8 mouse cellular contexts compared by ENCODE assay signal in the genomic region with DNA sequence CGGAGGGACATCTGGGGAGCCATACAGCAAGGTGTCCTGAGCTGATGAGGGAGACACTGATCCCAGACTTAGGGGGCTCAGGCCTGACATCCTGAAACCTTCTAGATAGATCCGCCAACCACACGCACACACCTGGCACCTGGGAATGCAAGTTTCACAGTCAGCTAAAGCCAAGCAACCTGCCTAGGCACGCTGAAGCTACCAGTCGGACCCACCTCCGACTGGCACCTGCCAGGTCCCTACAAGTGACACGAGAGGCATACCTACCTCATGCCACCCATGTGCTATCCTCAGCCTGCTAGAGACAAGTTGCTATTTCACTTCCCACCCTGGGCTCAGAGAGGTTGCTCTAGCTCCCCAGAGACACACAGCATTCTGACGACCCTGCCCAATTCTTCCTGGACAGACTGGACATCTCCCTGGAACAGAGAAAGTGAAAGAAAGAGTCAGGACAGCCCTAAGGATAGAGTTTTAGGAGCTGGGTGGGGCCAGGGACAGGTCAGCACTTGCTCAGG. TPM values are rescaled to one million over a fixed set of nuclear protein-coding genes. Genes with fewer than 3 reads are reported as not detected.
A peak's percentile ranks its signal among the peaks of the same experiment; 100 is the strongest.
DNase-seq lines count a peak whose midpoint lies in the region; ATAC-seq and TF ChIP-seq lines count a peak whose summit lies in the region.

No protein-coding gene starts in this region.

- no peak for ATAC-seq in heart, embryonic 11.5 days (replicated peaks; ENCODE audit: insufficient number of reproducible peaks, low FRiP score, low TSS enrichment)
- no peak for ATAC-seq in forebrain, embryonic 14.5 days
- ATAC-seq in liver, embryonic 15.5 days (ENCODE audit: insufficient read depth): no peak
- ATAC-seq in granulocyte monocyte progenitor cell, adult 5-6 weeks (replicated peaks; ENCODE audit: poor library complexity, severe bottlenecking): no peak

- H3K4me1 ChIP-seq in heart, embryonic 11.5 days (ENCODE audit: control insufficient read depth, insufficient read depth, low read length): peaks cover 34% of the 10 kb centered on the region
- H3K4me1 ChIP-seq in CH12.LX (ENCODE audit: control insufficient read depth in 1 of 2, insufficient read depth in 2 of 2): peaks cover 12 to 41% of the 10 kb centered on the region in 2 experiments
- H3K4me1 ChIP-seq in forebrain, embryonic 14.5 days (ENCODE audit: control insufficient read depth, insufficient read depth, low read length): peaks cover 9% of the 10 kb centered on the region
- peaks cover 67% of the 10 kb centered on the region for H3K4me1 ChIP-seq in liver, embryonic 15.5 days (replicated peaks)

- in situ Hi-C loops in CH12.LX (cut with MboI; ENCODE audit: low pct_ligation_motif_present, low pct_unique_long_range_greater_than_20kb, low sequenced_read_pairs): loop anchor here (5.0 kb wide), 2 partner anchors 123 to 153 kb away; a partner anchor contains a TSS

- H3K79me2 ChIP-seq in CH12.LX (replicated peaks; ENCODE audit: control insufficient read depth, extremely low read depth, insufficient read depth, poor library complexity, severe bottlenecking): no peaks in the 10 kb centered on the region

- H3K9me3 ChIP-seq in heart, embryonic 11.5 days (replicated peaks; ENCODE audit: control insufficient read depth, low read length): no peaks in the 10 kb centered on the region
- peaks cover 14% of the 10 kb centered on the region for H3K9me3 ChIP-seq in CH12.LX (replicated peaks; ENCODE audit: low read length)
- peaks cover 6% of the 10 kb centered on the region; the same call in 1 of the 2 replicates for H3K9me3 ChIP-seq in forebrain, embryonic 14.5 days (replicated peaks; ENCODE audit: control insufficient read depth, low read length)
- no peaks in the 10 kb centered on the region for H3K9me3 ChIP-seq in liver, embryonic 15.5 days (replicated peaks)

- 27% methylated on average over 8 of the region's 8 CpGs for WGBS in heart, embryonic 11.5 days (ENCODE audit: insufficient replicate concordance)
- WGBS in forebrain, embryonic 14.5 days: 31% methylated on average over 8 of the region's 8 CpGs
- 39% methylated on average over 8 of the region's 8 CpGs for WGBS in liver, embryonic 15.5 days (ENCODE audit: insufficient replicate concordance)

- H3K9ac ChIP-seq in heart, embryonic 11.5 days (ENCODE audit: low read depth, low read length): peak overlapping the region; percentile 96
- 0 out of 2 replicates have a peak overlapping the region, but pooled peaks have one; percentile 35 for H3K9ac ChIP-seq in CH12.LX (ENCODE audit: insufficient read depth, low read depth)
- no peak overlapping the region; the same call in 1 of the 2 replicates for H3K9ac ChIP-seq in forebrain, embryonic 14.5 days (ENCODE audit: low read length)
- peak overlapping the region; percentile 55; the same call in 1 of the 2 replicates for H3K9ac ChIP-seq in liver, embryonic 15.5 days

- TF ChIP-seq CTCF in CH12.LX (conservative IDR thresholded peaks at IDR 0.05 in 1 of 2, IDR thresholded peaks at IDR 0.05 in 1 of 2; ENCODE audit: low read depth in 2 of 2, low read length in 2 of 2): no peak

- TF ChIP-seq POLR2A in CH12.LX (IDR thresholded peaks at IDR 0.05; ENCODE audit: low read depth, low read length): no peak

- peaks cover 33% of the 10 kb centered on the region for H3K36me3 ChIP-seq in heart, embryonic 11.5 days (ENCODE audit: control insufficient read depth, insufficient read depth, low read length)
- H3K36me3 ChIP-seq in CH12.LX (replicated peaks in 1 of 2; ENCODE audit: control insufficient read depth in 1 of 2, insufficient read depth in 1 of 2, low read length in 1 of 2): peaks cover 20 to 37% of the 10 kb centered on the region in 2 experiments
- no peaks in the 10 kb centered on the region for H3K36me3 ChIP-seq in forebrain, embryonic 14.5 days (ENCODE audit: control insufficient read depth, insufficient read depth, low read length)
- H3K36me3 ChIP-seq in liver, embryonic 15.5 days (replicated peaks): peaks cover 29% of the 10 kb centered on the region

- no peak for TF ChIP-seq RAD21 in CH12.LX (IDR thresholded peaks at IDR 0.05; ENCODE audit: low read depth, low read length)

- TF ChIP-seq EP300 in CH12.LX (IDR thresholded peaks at IDR 0.05; ENCODE audit: low read length): no peak

- no peak for DNase-seq in heart, postnatal 4 days
- no peak for DNase-seq in CH12.LX (ENCODE audit: extremely low read depth)
- no peak for DNase-seq in forebrain, embryonic 14.5 days (ENCODE audit: low spot score)
- no peak for DNase-seq in spleen, postnatal 36 days (ENCODE audit: low spot score in 2 of 2)
- DNase-seq in right cerebral cortex, adult 2 months (ENCODE audit: low spot score in 2 of 2): no peak

- H3K4me2 ChIP-seq in heart, embryonic 11.5 days: peak overlapping the region; percentile 81
- peak overlapping the region; percentile 27; the same call in 1 of the 2 replicates for H3K4me2 ChIP-seq in CH12.LX (ENCODE audit: insufficient read depth, low read depth, poor library complexity, severe bottlenecking)
- peak overlapping the region; percentile 49; the same call in 1 of the 2 replicates for H3K4me2 ChIP-seq in forebrain, embryonic 14.5 days (ENCODE audit: low read length)
- peak overlapping the region; percentile 91 for H3K4me2 ChIP-seq in liver, embryonic 15.5 days

- H3K4me3 ChIP-seq in heart, embryonic 11.5 days (ENCODE audit: low read depth, low read length): peak overlapping the region; percentile 77
- peak overlapping the region; percentile 58 to 67 (median 66) for H3K4me3 ChIP-seq in CH12.LX (replicated peaks in 1 of 3; ENCODE audit: low read depth in 2 of 3, low read length in 2 of 3, poor library complexity in 1 of 3)
- H3K4me3 ChIP-seq in forebrain, embryonic 14.5 days (ENCODE audit: low read depth, low read length): 0 out of 2 replicates have a peak overlapping the region, but pooled peaks have one; percentile 33
- peak overlapping the region; percentile 61 for H3K4me3 ChIP-seq in liver, embryonic 15.5 days (replicated peaks)

- H3K27me3 ChIP-seq in heart, embryonic 11.5 days (ENCODE audit: control insufficient read depth, insufficient read depth, low read length): no peaks in the 10 kb centered on the region
- peaks cover 3% of the 10 kb centered on the region for H3K27me3 ChIP-seq in CH12.LX (replicated peaks)
- H3K27me3 ChIP-seq in forebrain, embryonic 14.5 days (replicated peaks; ENCODE audit: control insufficient read depth, insufficient read depth, low read length): peaks cover 38% of the 10 kb centered on the region
- peaks cover 38% of the 10 kb centered on the region for H3K27me3 ChIP-seq in liver, embryonic 15.5 days

- dilution Hi-C loops in CH12.LX (cut with MboI; ENCODE audit: extremely low pct_ligation_motif_present, extremely low pct_unique_long_range_greater_than_20kb, low sequenced_read_pairs): no loop called here

- H3K27ac ChIP-seq in heart, embryonic 11.5 days (ENCODE audit: low read depth, low read length): peak overlapping the region; percentile 96
- H3K27ac ChIP-seq in CH12.LX (ENCODE audit: insufficient read depth, low read depth): no peak overlapping the region
- no peak overlapping the region for H3K27ac ChIP-seq in forebrain, embryonic 14.5 days (ENCODE audit: low read depth, low read length)
- peak overlapping the region; percentile 99 for H3K27ac ChIP-seq in liver, embryonic 15.5 days (replicated peaks)

RNA-seq across cellular contexts. Expression of a gene that starts 0.9 kb away (rescaled TPM):
- polyA plus RNA-seq in heart, embryonic 11.5 days (2014; fragmentation: Nextera tagmentation; extraction: Ambion mirVana): 405 and 420 TPM in 2 replicates
- total RNA-seq in heart, postnatal 4 days (2021): 100 to 1,000 TPM; 109 to 113 TPM
- total RNA-seq in CH12.LX (2012; rRNA removed) (26.3 and 26.9 TPM in 2 replicates), CH12.LX (2014; rRNA removed) (46.3 and 49.0 TPM in 2 replicates)
- 52.6 and 62.7 TPM in 2 replicates for polyA plus RNA-seq in CH12.LX (2012; ENCODE audit: insufficient read length, low read depth)
- polyA plus RNA-seq in forebrain, embryonic 14.5 days (2014; fragmentation: Nextera tagmentation; extraction: Ambion mirVana): 33.2 and 40.0 TPM in 2 replicates
- polyA plus RNA-seq in liver, embryonic 15.5 days (2015; fragmentation: Nextera tagmentation; extraction: Ambion mirVana): 44.5 and 45.5 TPM in 2 replicates
- 50.6 and 57.5 TPM in 2 replicates for total RNA-seq in granulocyte monocyte progenitor cell, adult 5-6 weeks (2014; fragmentation: Nextera tagmentation)
- total RNA-seq in granulocyte monocyte progenitor cell, adult 5-6 weeks (2017): 72.7 and 89.8 TPM in 2 replicates

RNA-seq across cellular contexts. Expression of a gene that starts 5.2 kb away (rescaled TPM):
- 12.8 and 15.6 TPM in 2 replicates for polyA plus RNA-seq in heart, embryonic 11.5 days (2014; fragmentation: Nextera tagmentation; extraction: Ambion mirVana)
- total RNA-seq in heart, postnatal 4 days (2021): 100 to 1,000 TPM; 117 to 120 TPM
- total RNA-seq in CH12.LX (2012; rRNA removed) (67.1 and 71.7 TPM in 2 replicates), CH12.LX (2014; rRNA removed) (50.1 and 50.2 TPM in 2 replicates)
- 66.0 and 84.2 TPM in 2 replicates for polyA plus RNA-seq in CH12.LX (2012; ENCODE audit: insufficient read length, low read depth)
- 10.5 and 13.4 TPM in 2 replicates for polyA plus RNA-seq in forebrain, embryonic 14.5 days (2014; fragmentation: Nextera tagmentation; extraction: Ambion mirVana)
- polyA plus RNA-seq in liver, embryonic 15.5 days (2015; fragmentation: Nextera tagmentation; extraction: Ambion mirVana): 8.4 and 11.0 TPM in 2 replicates
- total RNA-seq in granulocyte monocyte progenitor cell, adult 5-6 weeks (2014; fragmentation: Nextera tagmentation): 38.2 and 63.0 TPM in 2 replicates
- total RNA-seq in granulocyte monocyte progenitor cell, adult 5-6 weeks (2017): 43.2 and 54.7 TPM in 2 replicates

RNA-seq across cellular contexts. Expression of a gene that starts 7.0 kb away (rescaled TPM):
- 2.1 and 2.8 TPM in 2 replicates for polyA plus RNA-seq in heart, embryonic 11.5 days (2014; fragmentation: Nextera tagmentation; extraction: Ambion mirVana)
- 1 to 10 TPM; 6.9 to 8.1 TPM for total RNA-seq in heart, postnatal 4 days (2021)
- total RNA-seq in CH12.LX (2012; rRNA removed) (6.8 and 7.0 TPM in 2 replicates), CH12.LX (2014; rRNA removed) (2.3 TPM in 2 replicates)
- polyA plus RNA-seq in CH12.LX (2012; ENCODE audit: insufficient read length, low read depth): 5.4 and 6.1 TPM in 2 replicates
- polyA plus RNA-seq in forebrain, embryonic 14.5 days (2014; fragmentation: Nextera tagmentation; extraction: Ambion mirVana): 2.1 and 3.1 TPM in 2 replicates
- 7.5 and 9.0 TPM in 2 replicates for polyA plus RNA-seq in liver, embryonic 15.5 days (2015; fragmentation: Nextera tagmentation; extraction: Ambion mirVana)
- total RNA-seq in granulocyte monocyte progenitor cell, adult 5-6 weeks (2014; fragmentation: Nextera tagmentation): 23.0 and 28.8 TPM in 2 replicates
- 14.7 and 16.0 TPM in 2 replicates for total RNA-seq in granulocyte monocyte progenitor cell, adult 5-6 weeks (2017)

RNA-seq across cellular contexts. Expression of a gene that starts 18.8 kb away (rescaled TPM):
- 0.19 and 0.20 TPM in 2 replicates for polyA plus RNA-seq in heart, embryonic 11.5 days (2014; fragmentation: Nextera tagmentation; extraction: Ambion mirVana)
- total RNA-seq in heart, postnatal 4 days (2021): under 1 TPM in 1 of 2 experiments, not detected in 1; 0.21 TPM
- total RNA-seq in CH12.LX (2012; rRNA removed) (0.59 and 0.76 TPM in 2 replicates), CH12.LX (2014; rRNA removed) (0.27 and 0.30 TPM in 2 replicates)
- 0.56 and 0.78 TPM in 2 replicates for polyA plus RNA-seq in CH12.LX (2012; ENCODE audit: insufficient read length, low read depth)
- polyA plus RNA-seq in forebrain, embryonic 14.5 days (2014; fragmentation: Nextera tagmentation; extraction: Ambion mirVana): 0.23 and 0.40 TPM in 2 replicates
- polyA plus RNA-seq in liver, embryonic 15.5 days (2015; fragmentation: Nextera tagmentation; extraction: Ambion mirVana): 0.10 TPM in 1 of 2 replicates, not detected in the other
- total RNA-seq in granulocyte monocyte progenitor cell, adult 5-6 weeks (2014; fragmentation: Nextera tagmentation): not detected in 2 replicates
- not detected in 2 replicates for total RNA-seq in granulocyte monocyte progenitor cell, adult 5-6 weeks (2017)

RNA-seq across cellular contexts. Expression of a gene that starts 27.1 kb away (rescaled TPM):
- 6.2 and 7.5 TPM in 2 replicates for polyA plus RNA-seq in heart, embryonic 11.5 days (2014; fragmentation: Nextera tagmentation; extraction: Ambion mirVana)
- total RNA-seq in heart, postnatal 4 days (2021): 1 to 10 TPM; 4.0 to 4.1 TPM
- total RNA-seq in CH12.LX (2012; rRNA removed): 23.4 and 25.9 TPM in 2 replicates
- 10.3 and 11.8 TPM in 2 replicates for total RNA-seq in CH12.LX (2014; rRNA removed)
- 20.2 and 21.2 TPM in 2 replicates for polyA plus RNA-seq in CH12.LX (2012; ENCODE audit: insufficient read length, low read depth)
- polyA plus RNA-seq in forebrain, embryonic 14.5 days (2014; fragmentation: Nextera tagmentation; extraction: Ambion mirVana): 1.1 and 1.5 TPM in 2 replicates
- 15.7 and 18.2 TPM in 2 replicates for polyA plus RNA-seq in liver, embryonic 15.5 days (2015; fragmentation: Nextera tagmentation; extraction: Ambion mirVana)
- 109 and 133 TPM in 2 replicates for total RNA-seq in granulocyte monocyte progenitor cell, adult 5-6 weeks (2014; fragmentation: Nextera tagmentation)
- total RNA-seq in granulocyte monocyte progenitor cell, adult 5-6 weeks (2017): 110 and 120 TPM in 2 replicates

Comparison
In these comparisons a context has a peak if more than half of its experiments do, and no peak if none do; other contexts are left out.
1. H3K27ac ChIP-seq: peak in heart, embryonic 11.5 days (single experiment) and liver, embryonic 15.5 days (single experiment); none in CH12.LX (single experiment) and forebrain, embryonic 14.5 days (single experiment).
2. H3K4me2 ChIP-seq: peak in every context shown above with its lines; median percentile 91 in liver, embryonic 15.5 days; 81 in heart, embryonic 11.5 days; 49 in forebrain, embryonic 14.5 days; 27 in CH12.LX.
3. Peak in every context shown above with its lines, with median percentiles within 50 percentile points of each other: H3K4me3 ChIP-seq.